Mouse (Mus musculus): ENCODE measurements around the gene Epc2. TPM values are rescaled to one million over a fixed set of nuclear protein-coding genes. Genes with fewer than 3 reads are reported as not detected.
"Not testable (repeated sequence)": the region's sequence is repeated elsewhere in the genome, so short reads cannot be mapped to it uniquely, and the experiment has no call there.

The Epc2 gene
- total RNA-seq, 2 experiments from 2014 or later: 34.1 to 38.5 TPM

- no peak for DNase-seq (ENCODE audit: low spot score in 2 of 2)
Observed at GRCm38 (mm10) chr2:49471641-49472355, 20.5 kb downstream of the Epc2 start.

GRCm38 (mm10) chr2:49472443-49472842 lies 21.2 kb downstream of the Epc2 start:
- DNase-seq (ENCODE audit: low spot score in 2 of 2): no peak

- no peak for DNase-seq (ENCODE audit: low spot score in 2 of 2)
Observed at GRCm38 (mm10) chr2:49482146-49482545, 30.9 kb downstream of the Epc2 start.

GRCm38 (mm10) chr2:49483382-49483781 lies 32.1 kb downstream of the Epc2 start:
- DNase-seq (ENCODE audit: low spot score in 2 of 2): no peak

GRCm38 (mm10) chr2:49501435-49501834 lies 50.1 kb downstream of the Epc2 start:
- no peak for DNase-seq (ENCODE audit: low spot score in 2 of 2)

GRCm38 (mm10) chr2:49503596-49503995 lies 52.3 kb downstream of the Epc2 start:
- DNase-seq (ENCODE audit: low spot score in 2 of 2): no peak

- not testable (repeated sequence) for DNase-seq (ENCODE audit: low spot score in 2 of 2)
Observed at GRCm38 (mm10) chr2:49505151-49505550, 53.9 kb downstream of the Epc2 start.

GRCm38 (mm10) chr2:49510832-49511231 lies 59.5 kb downstream of the Epc2 start:
- DNase-seq (ENCODE audit: low spot score in 2 of 2): no peak

GRCm38 (mm10) chr2:49516011-49516410 lies 64.7 kb downstream of the Epc2 start:
- DNase-seq (ENCODE audit: low spot score in 2 of 2): no peak

GRCm38 (mm10) chr2:49520409-49520808 lies 69.1 kb downstream of the Epc2 start:
- no peak for DNase-seq (ENCODE audit: low spot score in 2 of 2)

GRCm38 (mm10) chr2:49520989-49521388 lies 69.7 kb downstream of the Epc2 start:
- no peak for DNase-seq (ENCODE audit: low spot score in 2 of 2)

- no peak for DNase-seq (ENCODE audit: low spot score in 2 of 2)
Observed at GRCm38 (mm10) chr2:49521564-49521963, 70.3 kb downstream of the Epc2 start.

GRCm38 (mm10) chr2:49522578-49522977 lies 71.3 kb downstream of the Epc2 start:
- DNase-seq (ENCODE audit: low spot score in 2 of 2): no peak

- DNase-seq (ENCODE audit: low spot score in 2 of 2): no peak
Observed at GRCm38 (mm10) chr2:49537147-49537546, 85.9 kb downstream of the Epc2 start.

- no peak for DNase-seq (ENCODE audit: low spot score in 2 of 2)
Observed at GRCm38 (mm10) chr2:49538056-49538455, 86.8 kb downstream of the Epc2 start.

GRCm38 (mm10) chr2:49539745-49540144 lies 88.5 kb downstream of the Epc2 start:
- DNase-seq (ENCODE audit: low spot score in 2 of 2): no peak

- DNase-seq (ENCODE audit: low spot score in 2 of 2): no peak
Observed at GRCm38 (mm10) chr2:49547813-49548212, 96.5 kb downstream of the Epc2 start.

GRCm38 (mm10) chr2:49548492-49548891 lies 97.2 kb downstream of the Epc2 start:
- DNase-seq (ENCODE audit: low spot score in 2 of 2): no peak

- no peak for DNase-seq (ENCODE audit: low spot score in 2 of 2)
Observed at GRCm38 (mm10) chr2:49553096-49553495, 101.8 kb downstream of the Epc2 start.

GRCm38 (mm10) chr2:49557339-49557738 lies 106.1 kb downstream of the Epc2 start:
- no peak for DNase-seq (ENCODE audit: low spot score in 2 of 2)

GRCm38 (mm10) chr2:49558361-49558760 lies 107.1 kb downstream of the Epc2 start:
- no peak for DNase-seq (ENCODE audit: low spot score in 2 of 2)

- no peak for DNase-seq (ENCODE audit: low spot score in 2 of 2)
Observed at GRCm38 (mm10) chr2:49562688-49563350, 111.5 kb downstream of the Epc2 start.

Measured in adrenal gland, postnatal 4 days (tissue).